Mouse (Mus musculus) urinary bladder, postnatal 4 days (tissue): ENCODE measurements around the gene Fgfr2.

Source experiments
- DNase-seq, 2 experiments: peaks; one replicate each; pipeline ENCODE4 v3.0.0; 2021 to 2022; ENCODE audit warnings: low spot score in 2 of 2

Gene Fgfr2

DNA sequence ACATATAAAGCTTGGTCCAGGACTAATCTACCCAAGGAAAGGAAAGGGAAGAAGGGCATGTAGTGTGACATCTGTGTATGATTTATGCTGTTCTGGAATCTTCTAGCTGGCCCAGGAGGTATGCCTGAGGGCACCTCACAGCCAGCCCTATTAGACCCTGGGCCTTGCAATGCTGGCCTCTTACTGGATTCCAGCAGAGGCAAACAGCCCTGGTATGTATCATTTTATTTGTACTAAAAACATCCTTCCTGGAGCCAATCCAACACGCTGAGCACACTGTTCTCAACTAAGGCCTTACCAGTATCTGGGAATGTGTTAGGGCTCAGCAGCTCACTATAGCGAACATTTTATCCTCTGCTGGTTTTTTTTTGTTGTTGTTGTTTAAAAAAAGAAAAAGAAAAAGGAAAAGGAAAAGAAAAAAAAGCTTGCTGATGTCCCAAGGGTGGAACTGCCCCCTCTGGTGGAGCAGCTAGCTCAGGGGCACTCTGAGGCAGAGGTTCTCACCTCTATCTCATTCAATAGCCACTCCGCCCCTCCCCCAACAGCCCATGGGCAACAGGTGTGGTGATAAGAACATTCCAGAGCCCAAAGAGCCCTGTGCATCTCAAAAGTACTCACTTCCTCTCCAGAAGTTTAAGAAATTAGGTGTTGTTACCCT, 82.3 kb downstream of the Fgfr2 start:
- DNase-seq: no peak

DNA sequence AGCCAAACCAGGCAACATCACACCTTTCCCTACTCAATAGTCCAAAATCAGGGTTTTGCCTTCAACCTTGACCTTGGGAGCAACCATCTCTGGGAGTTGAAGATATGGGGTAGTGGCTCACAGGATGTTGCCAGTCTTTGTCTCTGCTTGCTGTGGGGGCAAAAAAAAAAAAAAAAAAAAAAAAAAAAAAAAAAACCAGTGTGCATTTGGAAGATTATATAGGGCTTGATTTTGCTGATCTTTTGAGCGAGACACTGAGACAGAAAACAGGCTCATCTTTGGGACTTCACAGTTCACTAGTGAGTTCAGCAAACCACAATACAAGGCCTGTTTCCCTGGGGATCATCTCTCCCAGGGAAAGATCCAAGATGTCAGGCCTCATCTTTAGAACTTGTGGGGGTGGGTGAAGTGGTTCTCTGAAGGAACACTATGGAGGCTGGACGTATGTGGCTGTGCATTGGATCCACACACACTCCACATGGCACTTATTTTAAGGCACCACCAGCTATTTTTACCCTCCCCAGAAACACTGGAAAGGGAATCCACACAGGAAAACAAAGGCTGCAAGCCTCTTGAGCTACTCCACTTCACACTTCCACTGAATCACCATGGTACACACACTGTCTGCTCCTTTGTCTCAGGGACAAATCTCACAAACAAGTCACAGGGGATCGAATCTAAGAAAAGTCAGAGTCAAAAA, 83.4 kb downstream of the Fgfr2 start:
- no peak for DNase-seq

DNA sequence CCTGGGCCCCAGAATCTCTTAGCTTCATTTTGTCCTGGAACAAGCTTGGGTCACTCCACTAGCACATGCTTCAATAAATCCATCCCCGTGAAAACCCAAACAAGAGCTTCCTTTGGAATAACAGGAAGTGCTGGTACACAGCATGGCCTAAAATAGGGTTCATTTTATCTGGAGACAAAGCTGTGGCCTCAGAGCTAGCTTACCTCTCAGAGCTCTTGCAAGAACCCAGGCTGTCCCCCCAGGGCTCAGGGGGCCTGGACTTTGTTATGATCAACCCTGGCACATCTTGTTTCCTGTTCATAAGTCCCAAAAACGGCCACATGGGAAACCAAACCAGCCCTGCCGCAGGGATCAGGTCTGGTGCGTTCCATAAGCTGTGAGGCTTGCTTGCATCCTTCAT, 85.5 kb downstream of the Fgfr2 start:
- no peak for DNase-seq

DNA sequence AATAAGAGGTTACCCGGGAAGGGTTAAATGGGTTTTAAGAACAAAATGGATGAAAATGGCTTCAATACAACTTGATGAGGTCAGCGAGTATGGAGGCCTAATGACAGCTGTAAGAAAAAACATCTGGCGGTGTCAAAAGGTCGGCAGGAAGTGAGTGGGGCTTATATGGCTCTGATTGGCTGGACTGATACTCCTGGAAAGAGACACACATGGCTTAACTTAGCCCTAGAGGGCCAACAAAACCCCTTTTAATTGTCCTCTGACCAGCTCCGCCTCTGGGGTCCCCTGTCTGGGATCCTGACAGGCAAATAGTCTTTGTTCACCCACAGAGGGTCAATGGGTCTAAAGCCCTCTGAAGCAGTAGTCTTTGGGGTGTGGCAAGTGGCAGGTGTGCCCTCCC, 85.9 kb downstream of the Fgfr2 start:
- DNase-seq: no peak

DNA sequence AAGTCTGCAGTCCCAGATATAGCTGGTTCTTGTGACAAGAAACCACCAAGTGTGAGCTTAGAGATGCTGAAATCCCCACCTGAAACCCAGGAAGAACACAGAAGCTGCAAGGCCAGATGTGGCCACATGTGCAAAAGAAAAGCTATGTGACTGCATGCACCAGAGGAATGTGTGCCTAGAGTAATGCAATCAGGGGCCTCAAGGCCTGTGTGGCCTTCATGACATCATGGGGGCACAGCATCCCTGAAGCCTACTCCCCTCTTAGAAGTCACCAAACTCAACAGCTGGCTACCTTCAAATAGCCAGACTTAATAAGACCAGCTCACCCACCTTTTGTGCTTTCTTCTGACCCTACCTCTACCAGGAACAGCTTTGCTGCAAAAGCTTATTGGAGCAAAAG, 87.2 kb downstream of the Fgfr2 start:
- DNase-seq: no peak

DNA sequence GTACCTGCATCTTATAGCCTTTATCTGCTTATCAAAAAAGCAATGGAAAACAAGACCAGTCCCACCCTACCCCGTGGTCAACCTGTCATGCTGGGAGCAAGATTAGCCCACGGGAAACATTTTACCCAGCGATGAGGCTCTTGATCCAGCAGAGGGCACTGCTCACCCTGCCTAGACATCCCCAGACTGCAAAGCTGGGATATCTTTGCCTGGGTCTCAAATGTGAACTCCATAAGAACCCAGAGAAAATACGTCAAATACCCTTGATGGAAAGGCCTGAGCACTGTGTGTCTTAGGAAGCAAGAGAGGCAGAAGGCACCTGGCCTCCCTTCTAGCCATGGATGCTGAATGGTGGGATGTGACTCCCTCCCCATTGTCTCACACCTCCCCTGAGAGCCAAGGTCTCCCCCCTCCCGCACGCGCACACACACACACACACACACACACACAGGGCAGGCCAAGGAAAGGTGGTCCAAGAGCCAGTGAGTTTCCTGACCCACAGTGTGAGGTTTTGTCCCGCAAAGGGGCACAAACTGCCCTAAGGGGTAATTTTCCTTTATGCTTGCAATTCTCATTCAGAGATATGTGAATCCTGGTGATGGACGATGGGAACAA, 90.5 kb downstream of the Fgfr2 start:
- peak in 1 of 2 experiments; percentile 53 for DNase-seq

DNA sequence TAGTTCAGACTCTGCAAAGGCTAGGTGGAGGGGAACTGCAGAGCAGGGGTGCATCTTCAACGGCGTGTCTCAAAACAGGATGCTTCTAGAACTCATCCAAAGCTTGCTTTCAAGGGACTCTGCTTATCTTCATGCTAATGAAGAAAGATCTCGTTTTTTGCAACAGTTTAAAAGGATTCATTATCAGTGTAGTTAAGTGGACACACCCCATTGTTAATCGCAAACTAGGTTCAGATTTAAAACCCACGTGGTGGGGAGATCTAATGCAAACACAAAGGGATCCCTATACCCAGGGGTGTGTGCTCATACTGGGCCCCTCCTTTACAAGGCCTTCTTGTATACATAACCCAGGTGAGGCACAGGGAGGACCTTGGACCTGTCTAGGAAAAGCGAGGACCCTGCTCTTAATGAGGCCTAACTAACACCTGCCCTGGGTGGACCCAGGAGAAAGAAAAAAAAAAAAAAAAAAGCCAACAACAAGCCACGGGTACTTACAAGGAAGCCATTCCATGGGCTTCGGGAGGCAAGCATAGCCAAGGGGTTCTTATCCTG, 93.6 kb downstream of the Fgfr2 start:
- DNase-seq: no peak

DNA sequence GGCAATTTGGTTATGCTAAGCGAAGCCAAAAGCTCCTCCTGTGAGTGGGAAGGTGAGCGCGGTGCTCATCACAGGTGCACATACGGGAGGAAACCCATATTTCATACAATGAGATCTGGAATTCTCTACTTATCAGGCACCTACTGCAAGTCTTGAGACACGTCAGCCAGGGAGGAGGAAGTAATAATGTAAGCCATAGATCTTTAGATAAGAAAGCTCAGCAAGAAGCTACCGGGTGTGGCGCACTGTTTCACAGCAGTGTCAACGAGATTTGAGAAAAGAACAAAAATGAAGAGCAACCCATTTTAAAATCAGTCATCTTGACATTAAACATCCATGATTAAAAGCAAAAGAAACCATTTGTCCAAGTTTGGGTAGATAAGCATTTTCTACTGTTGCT, 94.1 kb downstream of the Fgfr2 start:
- DNase-seq: no peak

DNA sequence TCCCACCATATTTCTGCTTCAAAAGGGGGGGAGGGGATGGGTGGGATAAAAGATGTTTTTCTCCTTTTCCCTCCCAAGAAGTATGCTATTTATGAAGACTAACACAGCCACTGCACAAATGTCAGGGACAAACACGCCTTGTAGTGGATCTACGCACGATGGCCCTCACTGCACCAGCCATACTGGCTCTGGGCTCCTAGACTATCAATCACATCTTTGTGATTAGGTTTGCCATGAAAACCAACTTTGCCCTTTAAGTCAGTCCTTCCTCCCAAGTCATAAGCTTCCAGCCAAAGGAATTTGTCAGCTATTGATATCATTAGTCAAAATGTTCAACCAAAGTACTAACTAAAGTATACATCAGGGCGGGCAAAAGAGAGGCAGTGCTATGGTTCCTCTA, 95.2 kb downstream of the Fgfr2 start:
- DNase-seq: no peak

DNA sequence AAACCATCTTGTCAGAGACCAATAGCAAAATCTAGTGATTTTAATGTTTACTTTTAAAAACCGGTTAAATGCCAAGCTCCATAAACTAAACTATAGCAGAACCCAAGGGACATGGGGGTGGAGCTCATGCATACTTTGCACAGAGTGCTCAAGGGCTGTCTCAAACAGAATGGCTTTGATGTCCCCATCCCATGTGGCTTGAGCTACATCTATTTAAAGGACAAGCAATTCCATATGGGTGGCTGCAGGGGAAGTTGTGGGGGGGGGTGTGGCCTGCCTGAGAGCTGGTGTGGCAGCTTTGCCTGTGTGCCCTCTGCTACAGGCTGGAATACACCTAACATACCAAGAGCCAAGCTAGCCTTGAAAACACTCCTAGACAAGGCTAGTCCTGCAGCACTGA, 98.5 kb downstream of the Fgfr2 start:
- DNase-seq: no peak

DNA sequence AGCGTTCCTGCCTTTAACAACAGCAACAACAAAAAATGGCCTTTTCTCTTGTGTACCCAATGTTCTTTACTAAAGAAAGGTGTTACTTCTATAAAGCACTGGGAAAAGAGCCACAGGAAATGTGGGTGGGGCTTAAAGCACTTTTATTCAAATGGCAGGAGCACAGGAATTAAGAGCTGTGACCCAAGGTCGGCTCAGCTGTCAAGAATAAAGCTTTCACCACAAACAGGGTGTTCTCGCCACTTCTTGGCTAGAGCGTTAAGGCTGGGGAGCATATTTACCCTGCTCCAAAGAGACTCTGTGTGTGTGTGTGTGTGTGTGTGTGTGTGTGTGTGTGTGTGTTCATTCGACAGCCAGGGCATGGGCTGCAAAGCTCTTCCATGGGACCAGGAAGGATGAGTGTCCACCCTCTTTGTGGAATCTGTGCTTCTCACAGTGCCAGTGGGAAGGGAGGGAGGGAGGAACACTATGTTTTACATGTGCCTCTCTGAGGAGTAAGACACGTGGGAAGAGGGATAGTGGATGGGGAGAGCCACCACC, 103.6 kb downstream of the Fgfr2 start:
- DNase-seq: no peak

DNA sequence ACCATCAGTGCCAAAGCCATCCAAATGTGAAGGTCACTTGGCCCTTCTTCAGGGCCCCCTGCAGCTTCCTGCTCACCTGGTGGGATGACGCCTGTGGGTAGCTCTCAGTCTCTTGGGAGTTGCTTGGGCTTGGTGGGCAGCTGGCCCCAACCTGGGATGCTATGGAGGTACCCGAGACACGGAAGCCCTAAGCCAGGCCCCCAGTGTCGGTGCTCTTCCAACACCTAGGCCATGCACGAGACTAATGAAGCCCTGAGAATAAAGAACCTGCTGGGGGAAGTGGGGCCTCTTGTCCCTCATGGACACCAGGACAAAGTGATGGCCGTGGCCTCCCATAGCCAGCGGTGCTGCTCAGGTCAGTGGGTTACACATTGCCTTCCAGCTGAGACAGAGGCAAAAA, 104.2 kb downstream of the Fgfr2 start:
- DNase-seq: no peak

DNA sequence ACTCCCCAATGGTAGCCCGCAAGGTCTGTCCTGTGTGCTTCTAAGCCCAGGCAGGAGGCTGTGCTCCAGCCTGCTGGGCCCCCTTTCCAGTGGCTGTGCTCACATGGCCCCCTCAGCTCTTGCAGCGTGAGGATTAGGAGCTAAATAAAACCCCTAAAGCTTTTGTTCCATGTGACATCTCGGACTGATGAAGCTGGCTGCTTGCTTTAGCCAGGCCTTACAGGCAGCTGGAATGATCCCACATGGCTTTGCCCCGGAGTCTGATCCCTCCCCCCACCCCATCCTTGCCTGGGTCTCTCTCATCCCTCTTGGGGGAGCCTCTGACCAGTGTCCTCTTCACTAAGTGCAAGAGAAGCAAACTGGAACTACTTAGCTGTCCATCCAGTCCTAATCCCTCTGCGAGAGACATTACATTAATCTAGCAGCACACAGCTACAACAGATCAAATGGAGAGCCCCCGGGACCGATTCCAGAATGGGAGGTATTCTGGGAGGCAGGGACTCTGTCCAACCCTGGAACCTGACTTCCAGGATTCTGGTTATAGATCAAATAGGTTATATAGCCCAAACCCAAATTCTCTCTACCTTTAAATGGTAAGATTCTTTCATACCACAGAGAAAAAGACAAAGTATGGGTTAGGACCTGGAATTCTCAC, 107.6 kb downstream of the Fgfr2 start:
- DNase-seq: no peak

DNA sequence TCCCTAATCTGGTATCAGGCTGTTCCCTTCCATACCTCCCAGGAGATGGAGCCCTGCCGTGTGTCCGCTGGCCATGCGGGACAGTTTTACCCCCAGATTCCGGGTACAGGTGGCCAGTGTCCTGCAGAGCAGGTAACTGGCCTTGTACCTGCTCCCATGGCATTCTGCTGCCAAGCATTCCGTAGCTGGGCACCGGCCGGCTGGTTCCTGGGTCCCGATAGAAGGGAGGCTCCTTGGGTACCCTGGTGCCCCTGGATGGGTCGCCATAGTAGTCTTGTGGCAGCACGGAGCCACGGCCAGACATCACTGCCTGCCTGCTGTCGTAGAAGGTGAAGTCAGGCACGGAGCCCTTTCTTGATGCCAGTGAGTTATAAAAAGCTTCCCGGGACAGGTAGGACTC, 108.5 kb downstream of the Fgfr2 start:
- no peak for DNase-seq

DNA sequence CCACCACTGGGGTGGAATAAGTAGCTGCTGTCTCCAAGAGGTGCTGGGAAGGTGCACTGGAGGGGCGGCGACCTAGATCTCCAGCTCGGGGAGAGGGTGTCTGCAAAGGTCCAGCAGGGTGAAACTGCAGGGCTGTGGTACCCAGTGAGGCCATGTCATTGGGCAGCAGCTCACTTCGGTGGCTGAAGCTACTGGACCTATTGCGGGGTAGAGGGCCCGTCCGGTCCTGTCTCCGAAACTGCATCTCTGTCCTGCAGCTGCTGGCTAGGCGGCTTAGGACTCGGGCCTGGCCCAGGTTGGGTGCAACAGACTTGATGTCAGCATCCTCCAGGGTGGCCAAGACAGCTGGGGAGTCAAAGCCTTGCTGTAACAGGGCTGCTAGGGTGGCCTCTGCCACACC, 109.2 kb downstream of the Fgfr2 start:
- no peak for DNase-seq

DNA sequence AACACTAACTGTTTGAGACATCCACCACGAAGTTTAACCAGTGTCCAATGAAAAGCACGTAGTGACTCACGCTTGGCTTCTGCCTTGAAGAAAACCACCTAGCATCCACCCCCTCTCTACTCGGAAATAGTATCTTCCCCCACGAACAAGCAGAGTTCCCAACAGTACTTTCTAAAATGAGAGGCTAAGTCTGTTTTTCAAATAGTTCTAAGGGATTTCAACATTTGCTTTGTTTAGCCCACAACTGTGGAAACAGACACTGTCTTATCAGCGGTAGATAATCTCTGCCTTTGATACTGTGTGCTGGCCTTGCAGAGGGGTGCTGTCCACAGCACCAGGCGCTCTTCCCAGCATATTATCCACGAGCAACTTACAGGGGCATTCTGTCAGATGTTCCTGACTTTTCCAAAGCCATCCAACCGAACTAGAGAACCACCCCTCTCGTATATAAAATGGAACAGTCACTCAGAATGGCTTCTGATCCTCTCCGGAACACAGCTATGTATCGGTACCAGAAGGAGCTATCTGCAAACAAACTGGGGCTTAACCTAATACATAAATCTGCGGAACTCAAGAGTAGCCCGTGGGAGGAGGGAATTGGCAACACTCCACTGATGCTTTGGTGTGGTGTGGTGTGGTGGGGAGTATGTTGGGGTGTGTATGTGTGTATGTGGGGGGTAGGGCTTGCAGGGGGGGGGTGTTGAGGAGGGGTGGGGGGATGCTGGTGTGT, 110.3 kb downstream of the Fgfr2 start:
- DNase-seq: no peak

DNA sequence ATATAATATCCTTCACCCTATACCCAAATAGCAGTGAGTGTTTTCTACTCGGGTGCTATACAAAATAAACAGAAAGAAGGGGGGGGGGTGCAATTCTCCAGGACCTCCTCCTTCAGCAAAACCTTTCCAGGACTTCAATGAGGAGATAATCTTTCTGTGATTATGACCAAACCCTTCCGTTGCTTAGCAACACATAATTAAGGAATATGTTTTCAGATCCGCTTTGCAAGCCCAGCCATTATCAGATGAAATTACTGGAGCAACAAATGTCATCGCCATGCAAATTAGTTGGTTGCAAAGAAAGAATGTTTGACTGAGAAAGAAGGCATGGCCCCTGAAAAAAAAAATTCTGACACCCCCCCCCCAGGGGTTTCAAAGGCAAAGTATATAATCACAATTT, 111.5 kb downstream of the Fgfr2 start:
- no peak for DNase-seq

DNA sequence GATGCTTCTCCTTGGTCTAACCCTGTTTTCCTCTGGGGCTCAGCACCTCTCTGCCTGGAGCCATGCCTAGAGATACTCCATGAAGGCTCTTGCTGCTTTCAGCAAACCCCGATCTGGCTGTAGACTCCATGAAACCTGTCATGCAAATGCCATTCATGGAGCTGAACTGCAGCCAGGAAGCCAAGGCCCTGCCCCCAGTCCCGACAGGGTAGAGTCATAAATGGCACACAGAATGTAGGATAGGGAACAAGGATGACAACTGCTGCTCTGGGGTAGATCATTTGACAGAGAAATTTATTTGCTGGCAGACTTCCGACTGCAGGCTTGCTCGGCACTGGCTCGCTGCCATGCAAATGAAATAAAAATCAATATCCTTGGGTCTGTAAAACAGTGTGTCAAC, 112.0 kb downstream of the Fgfr2 start:
- DNase-seq: no peak

DNA sequence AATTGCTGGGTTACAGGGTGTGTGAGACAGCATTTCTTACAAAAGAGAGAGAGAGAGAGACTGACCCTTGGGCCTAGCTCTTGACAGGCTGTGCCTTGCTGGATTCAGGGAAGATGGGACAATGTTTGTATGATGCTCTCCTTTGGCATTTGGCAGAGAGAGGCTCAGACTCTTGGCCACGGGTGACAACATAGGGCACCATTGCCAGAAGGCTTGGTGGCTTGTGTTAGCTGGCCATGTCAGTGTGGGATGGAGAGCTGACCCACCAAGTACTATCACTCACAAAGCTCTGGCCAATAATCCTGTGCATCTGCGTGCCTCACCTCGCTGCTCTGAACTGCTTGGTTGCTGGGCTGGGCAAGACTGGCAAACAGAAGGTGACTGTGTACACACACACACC, 112.7 kb downstream of the Fgfr2 start:
- no peak for DNase-seq

DNA sequence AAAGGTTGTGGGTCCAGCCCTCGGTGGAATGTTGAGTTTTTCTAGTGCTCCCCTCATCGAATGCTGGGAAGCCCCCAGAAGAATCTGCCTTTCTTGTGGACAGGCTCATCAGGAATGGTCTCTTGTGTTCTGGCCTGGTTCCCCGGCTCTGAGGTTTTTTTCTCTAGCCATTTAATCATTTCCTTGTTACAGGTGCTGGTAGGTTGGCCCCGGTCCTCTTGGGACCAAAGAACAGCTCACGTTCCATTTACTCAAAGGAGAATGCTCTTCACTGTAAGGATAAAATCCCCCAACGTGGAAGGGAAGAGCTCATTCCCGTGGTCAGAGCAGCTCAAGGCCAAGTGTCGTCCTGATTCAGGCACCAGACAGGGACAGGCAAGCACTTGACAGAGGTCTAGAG, 113.5 kb downstream of the Fgfr2 start:
- DNase-seq: no peak

DNA sequence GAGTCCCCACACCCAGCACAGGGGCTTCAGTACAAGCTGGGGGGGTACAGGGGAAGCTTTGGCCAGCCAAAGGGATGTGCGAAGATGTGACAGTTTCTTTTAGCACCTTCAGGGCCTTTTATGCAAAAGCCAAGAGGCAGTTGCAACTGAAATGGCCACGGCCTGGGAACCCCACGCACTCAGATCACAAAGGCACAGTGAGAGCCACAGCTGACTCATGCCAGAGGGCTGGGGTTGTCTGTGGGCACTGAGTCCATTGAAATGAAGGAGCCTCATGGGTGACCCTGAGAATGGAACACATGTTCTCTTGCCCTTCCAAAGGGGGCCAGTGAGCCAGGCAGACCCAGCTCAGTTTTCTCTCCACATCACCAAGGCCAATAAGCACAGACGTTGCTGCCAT, 114.5 kb downstream of the Fgfr2 start:
- no peak for DNase-seq

DNA sequence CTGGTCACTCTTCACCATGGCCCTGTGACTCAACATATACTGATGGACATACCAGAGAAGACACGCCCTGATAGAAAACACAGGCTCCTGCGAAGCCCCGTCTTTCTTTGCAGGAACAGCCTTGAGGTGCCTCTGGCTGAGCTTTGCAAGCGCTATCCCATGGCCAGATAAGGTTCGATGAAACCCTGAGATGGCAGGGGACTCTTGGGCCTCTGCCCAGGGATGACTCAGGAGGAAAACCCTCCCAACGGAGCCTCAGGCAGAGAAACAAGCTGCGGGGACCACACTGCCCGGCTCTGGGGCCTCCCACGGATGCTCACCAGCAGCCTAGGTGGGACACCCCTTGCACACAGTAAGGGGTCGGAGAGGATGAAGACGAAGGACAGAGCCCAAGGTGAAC, 115.8 kb downstream of the Fgfr2 start:
- DNase-seq: peak in 1 of 2 experiments; percentile 66
